Mouse (Mus musculus) stomach, postnatal 0 days (tissue): ENCODE measurements around the gene Bysl.

ENCODE experiments used
- CTCF ChIP-seq: IDR thresholded peaks from 2 replicates; pipeline ENCODE4 v1.5.1; 2016; ENCODE audit warnings: antibody characterized with exemption, low read depth, mild to moderate bottlenecking, moderate library complexity
- EP300 ChIP-seq: optimal IDR thresholded peaks from 2 replicates; pipeline ENCODE3; 2016; ENCODE audit warnings: antibody characterized with exemption

DNA sequence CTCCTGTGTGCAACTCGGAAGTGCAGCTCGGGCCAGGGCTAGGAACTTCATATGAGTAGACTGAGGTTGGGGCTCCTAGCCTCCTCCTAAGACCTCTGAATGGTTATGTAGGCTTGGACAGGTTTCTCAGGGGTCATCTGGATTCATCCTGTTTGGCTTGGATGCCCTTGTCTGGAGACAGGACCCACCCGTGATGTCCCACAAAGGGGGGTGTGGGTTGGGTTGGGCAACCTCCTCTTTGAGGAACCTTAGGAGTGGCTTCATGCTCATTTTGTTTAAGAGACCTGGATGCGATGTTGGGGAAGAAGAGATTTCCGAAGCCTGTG lies 14.5 kb downstream of the Bysl start:
- TF ChIP-seq CTCF (no peak), EP300 (no peak)
